Mouse (Mus musculus): ENCODE data around the gene Lsm12.

Gene Lsm12

GRCm38 (mm10) chr11:102137625-102138446, 47.3 kb downstream of the Lsm12 start:
- no peak for DNase-seq (ENCODE audit: inconsistent age in 2 of 2, low spot score in 1 of 2)

- no peak for DNase-seq (ENCODE audit: inconsistent age in 2 of 2, low spot score in 1 of 2)
Observed at GRCm38 (mm10) chr11:102134516-102134915, 50.6 kb downstream of the Lsm12 start.

GRCm38 (mm10) chr11:102117386-102117785, 67.7 kb downstream of the Lsm12 start:
- DNase-seq (ENCODE audit: inconsistent age in 2 of 2, low spot score in 1 of 2) = no peak

- DNase-seq (ENCODE audit: inconsistent age in 2 of 2, low spot score in 1 of 2) = no peak
Observed at GRCm38 (mm10) chr11:102116241-102116640, 68.9 kb downstream of the Lsm12 start.

All from adrenal gland, adult (tissue).